Mouse (Mus musculus) bone marrow macrophage, adult 2 months (primary cell): ENCODE data around the gene Cryzl2. TPM values are rescaled to one million over a fixed set of nuclear protein-coding genes. Genes with fewer than 3 reads are reported as not detected.

Experiments used
- H3K27ac ChIP-seq: 2 replicates; pipeline ENCODE4 v1.5.1; 2012; ENCODE audit warnings: low read depth, low read length; ENCODE audit not compliant: insufficient read depth
- H3K4me1 ChIP-seq: 2 replicates; pipeline ENCODE4 v1.6.1; 2012; ENCODE audit warnings: low read length; ENCODE audit not compliant: control insufficient read depth, insufficient read depth
- H3K4me3 ChIP-seq: 2 replicates; pipeline ENCODE4 v1.5.1; 2012; ENCODE audit warnings: mild to moderate bottlenecking, low read length, moderate library complexity; ENCODE audit not compliant: insufficient read depth
- CTCF ChIP-seq: IDR thresholded peaks from 2 replicates; pipeline ENCODE4 v1.5.1; 2012; ENCODE audit warnings: low read depth, mild to moderate bottlenecking, low read length, moderate library complexity
- POLR2A ChIP-seq: IDR thresholded peaks from 2 replicates; pipeline ENCODE4 v1.6.1; 2012; ENCODE audit warnings: mild to moderate bottlenecking, low read depth, low read length, borderline replicate concordance
- polyA plus RNA-seq: library from polyadenylated mRNA; stranded (reverse); fragments of >200 nt; gene quantifications from 2 replicates; pipeline ENCODE4 v1.2.4, GENCODE M21; 2012; ENCODE audit not compliant: missing spikeins, insufficient read depth, insufficient read length

The Cryzl2 gene
- polyA plus RNA-seq, 1 experiment = 9.9 TPM

DNA sequence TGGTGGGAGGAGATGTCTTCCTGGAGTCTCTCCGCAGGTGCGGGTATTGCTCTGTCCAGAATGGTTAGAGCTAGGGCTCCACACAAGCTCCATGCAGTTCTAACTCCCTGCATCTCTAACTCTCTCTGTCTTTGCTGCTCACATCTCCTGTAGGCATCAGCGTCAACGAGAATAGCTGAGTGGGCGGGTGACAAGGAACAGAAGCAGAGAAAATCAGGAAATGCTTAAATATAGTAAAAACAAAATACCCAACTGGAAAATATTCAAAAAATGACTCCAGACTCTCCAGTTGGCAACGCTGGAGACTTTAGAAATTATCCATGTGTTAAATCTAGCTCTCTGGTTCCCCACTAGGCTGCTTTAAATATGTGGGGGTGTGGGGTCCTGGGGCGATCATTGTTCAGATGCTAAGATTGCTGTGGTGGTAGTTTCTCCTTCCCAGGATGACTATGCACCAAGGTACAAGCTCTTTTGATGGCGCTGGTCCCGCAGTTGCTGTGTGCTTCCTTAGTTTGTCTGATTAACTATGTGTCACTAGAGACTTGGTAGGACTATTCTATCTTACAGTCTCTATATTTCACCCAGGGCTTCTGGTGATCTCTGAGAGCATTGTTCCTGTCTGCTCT is 12.5 kb downstream of the Cryzl2 start:
- H3K4me1 ChIP-seq = no peaks in the 10 kb centered on the region
- TF ChIP-seq POLR2A = no peak
- TF ChIP-seq CTCF = no peak
- no peak overlapping the region for H3K27ac ChIP-seq
- no peak overlapping the region for H3K4me3 ChIP-seq

DNA sequence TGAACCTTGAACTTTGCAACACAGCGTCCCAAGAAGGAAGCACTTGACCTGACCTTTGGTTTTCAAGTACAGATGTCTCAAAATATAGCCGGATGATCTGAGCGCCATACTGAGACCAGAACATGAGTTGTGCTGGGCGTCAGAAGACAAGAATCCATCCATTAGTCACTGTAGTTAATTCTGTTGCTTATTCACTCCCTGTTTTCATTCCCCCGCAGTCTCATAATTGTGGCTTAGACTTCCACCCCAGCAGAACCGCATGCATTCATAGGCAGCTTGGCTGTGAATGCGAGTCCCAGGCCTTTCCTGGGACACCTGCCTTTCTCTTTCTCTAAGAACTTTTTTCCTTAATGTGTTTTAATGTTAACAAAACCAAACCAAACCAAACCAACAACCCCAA is 14.3 kb downstream of the Cryzl2 start:
- Histone ChIP-seq H3K4me1 (no peaks in the 10 kb centered on the region), H3K4me3 (no peak overlapping the region), H3K27ac (no peak overlapping the region)
- TF ChIP-seq POLR2A (no peak), CTCF (no peak)

- TF ChIP-seq CTCF (no peak), POLR2A (no peak)
- no peak overlapping the region for H3K4me3 ChIP-seq
- H3K27ac ChIP-seq = no peak overlapping the region
- H3K4me1 ChIP-seq = no peaks in the 10 kb centered on the region
Observed at GRCm38 (mm10) chr1:157474865-157475264, 16.5 kb downstream of the Cryzl2 start.

- H3K4me1 ChIP-seq = no peaks in the 10 kb centered on the region
- TF ChIP-seq CTCF = no peak
- TF ChIP-seq POLR2A = no peak
- H3K27ac ChIP-seq = no peak overlapping the region
- H3K4me3 ChIP-seq = no peak overlapping the region
Observed at GRCm38 (mm10) chr1:157476231-157476630, 17.9 kb downstream of the Cryzl2 start.

GRCm38 (mm10) chr1:157480090-157480489 is 21.7 kb downstream of the Cryzl2 start:
- no peaks in the 10 kb centered on the region for H3K4me1 ChIP-seq
- TF ChIP-seq CTCF (no peak), POLR2A (no peak)
- H3K4me3 ChIP-seq = no peak overlapping the region
- no peak overlapping the region for H3K27ac ChIP-seq

GRCm38 (mm10) chr1:157480901-157481300 is 22.5 kb downstream of the Cryzl2 start:
- Histone ChIP-seq H3K4me1 (no peaks in the 10 kb centered on the region), H3K4me3 (no peak overlapping the region), H3K27ac (no peak overlapping the region)
- TF ChIP-seq POLR2A (no peak), CTCF (no peak)

GRCm38 (mm10) chr1:157481666-157482065 is 23.3 kb downstream of the Cryzl2 start:
- H3K27ac ChIP-seq = no peak overlapping the region
- TF ChIP-seq POLR2A (no peak), CTCF (no peak)
- no peak overlapping the region for H3K4me3 ChIP-seq
- no peaks in the 10 kb centered on the region for H3K4me1 ChIP-seq

- Histone ChIP-seq H3K4me3 (no peak overlapping the region), H3K27ac (no peak overlapping the region), H3K4me1 (no peaks in the 10 kb centered on the region)
- TF ChIP-seq POLR2A (no peak), CTCF (no peak)
Observed at GRCm38 (mm10) chr1:157484161-157484560, 25.8 kb downstream of the Cryzl2 start.

DNA sequence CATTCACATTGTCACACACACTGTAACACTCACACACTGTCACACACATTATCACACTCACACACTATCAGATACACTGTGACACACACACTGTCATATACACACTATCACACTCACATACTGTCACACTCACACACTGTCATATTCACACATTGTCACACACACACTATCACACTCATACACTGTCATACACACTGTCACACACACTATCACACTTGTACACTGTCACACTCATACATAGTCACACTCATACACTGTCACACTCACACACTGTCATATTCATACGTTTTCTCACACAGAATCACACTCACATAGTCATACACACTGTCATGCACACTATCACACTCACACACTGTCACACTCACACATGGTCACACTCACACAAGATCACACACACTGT is 42.3 kb downstream of the Cryzl2 start:
- no peaks in the 10 kb centered on the region for H3K4me1 ChIP-seq
- no peak for TF ChIP-seq POLR2A
- TF ChIP-seq CTCF = no peak
- H3K4me3 ChIP-seq = no peak overlapping the region
- H3K27ac ChIP-seq = no peak overlapping the region

GRCm38 (mm10) chr1:157501352-157501945 is 43.1 kb downstream of the Cryzl2 start:
- Histone ChIP-seq H3K4me1 (no peaks in the 10 kb centered on the region), H3K4me3 (no peak overlapping the region), H3K27ac (no peak overlapping the region)
- TF ChIP-seq CTCF = no peak
- no peak for TF ChIP-seq POLR2A

- TF ChIP-seq POLR2A (no peak), CTCF (no peak)
- H3K4me1 ChIP-seq = no peaks in the 10 kb centered on the region
- H3K4me3 ChIP-seq = no peak overlapping the region
- H3K27ac ChIP-seq = no peak overlapping the region
Observed at GRCm38 (mm10) chr1:157503071-157503470, 44.7 kb downstream of the Cryzl2 start.
